Mouse (Mus musculus) hindbrain, embryonic 12.5 days (tissue): Measurements from ENCODE around the gene Eif4e2. TPM values are rescaled to one million over a fixed set of nuclear protein-coding genes. Genes with fewer than 3 reads are reported as not detected.
A peak's percentile ranks its signal among the peaks of the same experiment; 100 is the strongest.

Source experiments
- ATAC-seq: fragments of 200-750 bp; cut with Nextera tagmentation; 2 replicates; pipeline ENCODE4 v1.8.0; 2017; ENCODE audit warnings: moderate TSS enrichment; ENCODE audit not compliant: low FRiP score
- H3K27ac ChIP-seq: fragments of 300-500 bp; sonication (generic); 2 replicates; pipeline ENCODE4 v1.5.1; 2016; ENCODE audit warnings: mild to moderate bottlenecking
- H3K27me3 ChIP-seq: fragments of 300-500 bp; sonication (generic); 2 replicates; pipeline ENCODE4 v1.6.1; 2016; ENCODE audit warnings: mild to moderate bottlenecking
- H3K36me3 ChIP-seq: fragments of 300-500 bp; sonication (generic); 2 replicates; pipeline ENCODE4 v1.6.1; 2016; ENCODE audit warnings: mild to moderate bottlenecking
- H3K4me1 ChIP-seq: fragments of 300-500 bp; sonication (generic); 2 replicates; pipeline ENCODE4 v1.6.1; 2016
- H3K4me2 ChIP-seq: fragments of 300-500 bp; sonication (generic); replicated peaks from 2 replicates; pipeline ENCODE4 v1.6.1; 2016; ENCODE audit warnings: mild to moderate bottlenecking
- H3K4me3 ChIP-seq: fragments of 300-500 bp; sonication (generic); 2 replicates; pipeline ENCODE4 v1.5.1; 2016; ENCODE audit warnings: mild to moderate bottlenecking
- H3K9ac ChIP-seq: fragments of 300-500 bp; sonication (generic); 2 replicates; pipeline ENCODE4 v1.6.1; 2016; ENCODE audit warnings: mild to moderate bottlenecking, moderate library complexity
- H3K9me3 ChIP-seq: fragments of 300-500 bp; sonication (generic); replicated peaks from 2 replicates; pipeline ENCODE4 v1.6.1; 2016; ENCODE audit warnings: mild to moderate bottlenecking
- WGBS: fragments of 180-500 bp; shearing (Covaris S2); methylation state at CpG from one replicate; pipeline ENCODE4 v1.1.7; 2016; 5-methylcytosine and 5-hydroxymethylcytosine counted together
- polyA plus RNA-seq: library from polyadenylated mRNA; unstranded; fragments of >200 nt; fragmentation: Nextera tagmentation; extraction: Ambion mirVana; gene quantifications from 2 replicates; pipeline ENCODE4 v1.2.1, GENCODE M21; 2016

The Eif4e2 gene
- polyA plus RNA-seq, 1 experiment from 2014 or later = 150 TPM

DNA sequence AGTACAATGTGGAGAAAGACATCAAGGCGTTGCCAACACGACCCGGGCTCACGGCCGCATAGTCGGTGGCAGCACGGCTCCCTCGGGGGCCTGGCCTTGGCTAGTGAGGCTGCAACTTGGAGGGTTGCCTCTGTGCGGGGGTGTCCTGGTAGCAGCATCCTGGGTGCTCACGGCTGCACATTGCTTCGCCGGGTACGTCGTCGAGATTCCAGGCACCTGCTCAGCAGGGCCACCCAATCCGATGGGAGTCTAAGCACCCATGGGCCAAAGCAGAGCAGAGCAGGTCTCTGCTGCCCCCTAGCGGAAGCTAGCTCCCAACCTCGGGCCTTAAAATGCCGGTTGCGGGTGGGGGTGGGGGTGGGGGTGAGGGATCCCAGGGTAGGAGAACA, 29.0 kb upstream of the Eif4e2 start:
- Histone ChIP-seq H3K4me2 (peak overlapping the region; percentile 30; the same call in 1 of the 2 replicates), H3K9ac (no peak overlapping the region), H3K9me3 (no peaks in the 10 kb centered on the region), H3K27me3 (peaks cover 76% of the 10 kb centered on the region), H3K4me1 (peaks cover 15% of the 10 kb centered on the region; the same call in 1 of the 2 replicates), H3K4me3 (no peak overlapping the region), H3K27ac (no peak overlapping the region), H3K36me3 (no peaks in the 10 kb centered on the region)
- ATAC-seq = peak; percentile 49
- 11% methylated on average over 20 of the region's 20 CpGs for WGBS

GRCm38 (mm10) chr1:87185526-87185925, 28.2 kb upstream of the Eif4e2 start:
- Histone ChIP-seq H3K4me3 (no peak overlapping the region), H3K9ac (no peak overlapping the region), H3K36me3 (no peaks in the 10 kb centered on the region), H3K9me3 (no peaks in the 10 kb centered on the region), H3K27me3 (peaks cover 73% of the 10 kb centered on the region), H3K4me2 (no peak overlapping the region), H3K27ac (no peak overlapping the region), H3K4me1 (peaks cover 15% of the 10 kb centered on the region; the same call in 1 of the 2 replicates)
- ATAC-seq = no peak
- 14% methylated on average over 13 of the region's 13 CpGs for WGBS

- Histone ChIP-seq H3K4me1 (peaks cover 15% of the 10 kb centered on the region; the same call in 1 of the 2 replicates), H3K9me3 (no peaks in the 10 kb centered on the region), H3K27ac (no peak overlapping the region), H3K4me2 (peak overlapping the region; percentile 91), H3K4me3 (peak overlapping the region; percentile 47), H3K27me3 (peaks cover 70% of the 10 kb centered on the region), H3K36me3 (no peaks in the 10 kb centered on the region), H3K9ac (peak overlapping the region; percentile 64)
- peak; percentile 54 for ATAC-seq
- 2% methylated on average over 54 of the region's 54 CpGs for WGBS
Observed at GRCm38 (mm10) chr1:87186261-87187036, 27.3 kb upstream of the Eif4e2 start.

GRCm38 (mm10) chr1:87187037-87187355, 26.7 kb upstream of the Eif4e2 start:
- H3K4me1 ChIP-seq = peaks cover 15% of the 10 kb centered on the region; the same call in 1 of the 2 replicates
- peaks cover 65% of the 10 kb centered on the region for H3K27me3 ChIP-seq
- H3K9me3 ChIP-seq = no peaks in the 10 kb centered on the region
- no peak overlapping the region for H3K27ac ChIP-seq
- 0% methylated on average over 15 of the region's 15 CpGs for WGBS
- H3K4me2 ChIP-seq = peak overlapping the region; percentile 91
- peak overlapping the region; percentile 64 for H3K9ac ChIP-seq
- H3K36me3 ChIP-seq = no peaks in the 10 kb centered on the region
- peak overlapping the region; percentile 47 for H3K4me3 ChIP-seq
- peak; percentile 32 for ATAC-seq

- Histone ChIP-seq H3K36me3 (no peaks in the 10 kb centered on the region), H3K9ac (no peak within 1 kb of the TSS), H3K27ac (no peak within 1 kb of the TSS), H3K27me3 (peaks cover 32% of the 10 kb centered on the region), H3K9me3 (no peaks in the 10 kb centered on the region), H3K4me2 (no peak within 1 kb of the TSS), H3K4me1 (peaks cover 11% of the 10 kb centered on the region; the same call in 1 of the 2 replicates), H3K4me3 (no peak within 1 kb of the TSS)
- 30% methylated on average over 4 of the region's 4 CpGs for WGBS
- no peak for ATAC-seq
Observed at GRCm38 (mm10) chr1:87190429-87190828, 23.3 kb upstream of the Eif4e2 start, which contains the start of gene Chrnd. Gene Chrnd, plus strand, starts transcription at chr1:87190607.

GRCm38 (mm10) chr1:87197296-87197695, 16.4 kb upstream of the Eif4e2 start:
- Histone ChIP-seq H3K9ac (no peak overlapping the region), H3K27me3 (no peaks in the 10 kb centered on the region), H3K4me3 (no peak overlapping the region), H3K36me3 (no peaks in the 10 kb centered on the region), H3K4me1 (no peaks in the 10 kb centered on the region), H3K4me2 (no peak overlapping the region), H3K9me3 (no peaks in the 10 kb centered on the region), H3K27ac (no peak overlapping the region)
- ATAC-seq = no peak
- WGBS = 86% methylated on average over 9 of the region's 9 CpGs

DNA sequence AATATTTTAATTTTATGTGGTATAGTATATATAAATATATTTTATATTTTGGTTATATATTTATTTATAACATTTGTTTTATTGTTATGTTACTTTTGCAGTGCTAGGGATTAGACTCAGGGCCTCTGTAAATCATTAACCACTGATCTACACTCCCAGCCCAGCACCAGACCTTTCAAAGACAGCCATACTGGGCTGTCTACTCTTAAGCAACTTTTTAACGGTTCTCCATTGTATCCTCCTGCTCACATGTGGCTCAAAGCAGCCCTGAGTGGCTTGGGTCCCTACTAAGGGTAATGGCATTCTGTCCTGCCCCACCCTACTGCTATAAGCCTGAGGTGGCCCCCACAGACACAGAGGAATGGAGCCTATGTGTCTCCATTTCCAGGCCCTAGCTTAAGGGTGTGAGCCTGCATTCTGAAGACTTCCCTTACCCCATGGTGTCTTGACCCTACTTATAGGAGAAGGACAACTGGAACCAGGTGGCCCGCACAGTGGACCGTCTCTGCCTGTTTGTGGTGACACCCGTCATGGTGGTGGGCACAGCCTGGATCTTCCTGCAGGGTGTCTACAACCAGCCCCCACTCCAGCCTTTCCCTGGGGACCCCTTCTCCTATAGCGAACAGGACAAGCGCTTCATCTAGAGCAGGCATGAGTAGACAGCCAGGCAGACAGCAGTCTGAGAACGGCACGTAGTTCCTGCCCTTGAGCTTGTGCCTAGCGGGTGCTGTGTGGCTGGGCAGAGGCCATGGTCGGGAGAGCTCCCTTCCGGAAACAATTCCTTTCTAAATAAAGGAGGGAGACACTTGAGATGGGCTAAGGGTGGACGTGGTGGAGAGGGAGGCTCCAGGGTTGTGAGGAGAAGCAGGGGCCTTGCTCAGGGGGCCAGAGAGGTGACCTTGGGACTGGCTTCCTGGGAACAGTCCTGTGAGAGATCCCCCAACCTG, 15.3 kb upstream of the Eif4e2 start:
- Histone ChIP-seq H3K27me3 (no peaks in the 10 kb centered on the region), H3K36me3 (no peaks in the 10 kb centered on the region), H3K4me2 (no peak overlapping the region), H3K4me1 (no peaks in the 10 kb centered on the region), H3K9ac (no peak overlapping the region), H3K4me3 (no peak overlapping the region), H3K9me3 (no peaks in the 10 kb centered on the region), H3K27ac (no peak overlapping the region)
- no peak for ATAC-seq
- 83% methylated on average over 12 of the region's 12 CpGs for WGBS

GRCm38 (mm10) chr1:87200811-87201210, 12.9 kb upstream of the Eif4e2 start:
- Histone ChIP-seq H3K9ac (no peak overlapping the region), H3K27me3 (0 out of 2 replicates have a peak, but pooled peaks cover 6% of the 10 kb centered on the region), H3K36me3 (no peaks in the 10 kb centered on the region), H3K4me3 (no peak overlapping the region), H3K4me2 (no peak overlapping the region), H3K4me1 (peaks cover 5% of the 10 kb centered on the region; the same call in 1 of the 2 replicates), H3K9me3 (no peaks in the 10 kb centered on the region), H3K27ac (no peak overlapping the region)
- ATAC-seq = no peak
- 80% methylated on average over 2 of the region's 2 CpGs for WGBS

GRCm38 (mm10) chr1:87201848-87202247, 11.9 kb upstream of the Eif4e2 start:
- no peak overlapping the region for H3K27ac ChIP-seq
- H3K4me2 ChIP-seq = no peak overlapping the region
- no peaks in the 10 kb centered on the region for H3K9me3 ChIP-seq
- peaks cover 5% of the 10 kb centered on the region; the same call in 1 of the 2 replicates for H3K4me1 ChIP-seq
- no peak overlapping the region for H3K4me3 ChIP-seq
- no peak for ATAC-seq
- H3K36me3 ChIP-seq = no peaks in the 10 kb centered on the region
- 45% methylated on average over 1 of the region's 1 CpGs for WGBS
- no peak overlapping the region for H3K9ac ChIP-seq
- peaks cover 16% of the 10 kb centered on the region; the same call in 1 of the 2 replicates for H3K27me3 ChIP-seq

DNA sequence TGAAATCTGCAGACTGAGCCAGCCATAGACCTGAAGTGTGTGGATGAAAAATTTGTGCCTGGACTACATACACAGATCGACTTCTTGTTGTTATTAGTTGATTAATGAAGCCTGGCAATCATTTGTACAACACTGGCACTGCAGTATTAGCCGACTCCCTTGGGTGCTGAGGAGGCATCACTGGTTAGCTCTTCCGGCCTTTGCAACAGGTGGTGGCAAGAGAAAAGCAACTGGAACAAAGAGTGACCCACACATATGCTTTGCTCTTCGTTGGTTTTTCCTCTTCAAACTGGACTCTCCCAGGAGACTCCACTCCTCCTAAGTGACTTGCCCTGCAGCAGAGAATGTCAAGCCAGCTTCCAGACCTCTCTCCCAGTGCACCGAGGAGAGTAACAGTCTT, 9.9 kb upstream of the Eif4e2 start:
- WGBS = 85% methylated on average over 5 of the region's 5 CpGs
- no peak for ATAC-seq
- H3K9me3 ChIP-seq = no peaks in the 10 kb centered on the region
- no peak overlapping the region for H3K27ac ChIP-seq
- H3K4me1 ChIP-seq = peaks cover 5% of the 10 kb centered on the region; the same call in 1 of the 2 replicates
- no peak overlapping the region for H3K9ac ChIP-seq
- H3K36me3 ChIP-seq = no peaks in the 10 kb centered on the region
- no peak overlapping the region for H3K4me3 ChIP-seq
- H3K4me2 ChIP-seq = no peak overlapping the region
- peaks cover 27% of the 10 kb centered on the region for H3K27me3 ChIP-seq

- H3K9ac ChIP-seq = no peak within 1 kb of the TSS
- H3K9me3 ChIP-seq = no peaks in the 10 kb centered on the region
- 91% methylated on average over 7 of the region's 7 CpGs for WGBS
- no peak within 1 kb of the TSS for H3K4me2 ChIP-seq
- peaks cover 5% of the 10 kb centered on the region; the same call in 1 of the 2 replicates for H3K4me1 ChIP-seq
- peaks cover 27% of the 10 kb centered on the region for H3K27me3 ChIP-seq
- no peak for ATAC-seq
- H3K4me3 ChIP-seq = no peak within 1 kb of the TSS
- no peak within 1 kb of the TSS for H3K27ac ChIP-seq
- no peaks in the 10 kb centered on the region for H3K36me3 ChIP-seq
Observed at GRCm38 (mm10) chr1:87204465-87204864, 9.2 kb upstream of the Eif4e2 start, which contains the start of gene Chrng. Gene Chrng, plus strand, starts transcription at chr1:87204657.

DNA sequence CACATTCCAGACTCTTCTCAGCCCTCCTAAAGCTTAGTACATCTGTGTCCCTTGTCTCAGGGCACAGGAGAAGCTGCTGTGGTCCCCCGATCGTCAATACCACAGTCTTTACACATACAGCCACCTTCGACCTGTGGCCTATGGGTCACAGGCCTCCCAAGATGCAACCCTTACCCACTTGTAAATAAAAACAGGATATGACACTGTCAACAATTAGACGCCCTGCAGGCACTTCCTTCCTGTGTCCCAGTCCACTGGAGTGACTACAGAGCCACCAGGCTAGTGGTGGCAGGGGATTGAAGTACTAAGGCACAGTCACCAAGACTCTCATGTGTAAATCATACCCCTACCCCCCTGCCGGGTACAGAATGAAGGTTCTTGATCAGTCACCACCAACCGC, 8.7 kb upstream of the Eif4e2 start:
- WGBS = 61% methylated on average over 6 of the region's 6 CpGs

More for the DNA sequence above, 8.7 kb upstream of the Eif4e2 start:
- no peak overlapping the region for H3K4me2 ChIP-seq
- peaks cover 5% of the 10 kb centered on the region; the same call in 1 of the 2 replicates for H3K4me1 ChIP-seq
- no peak overlapping the region for H3K27ac ChIP-seq
- ATAC-seq = no peak
- H3K36me3 ChIP-seq = no peaks in the 10 kb centered on the region
- no peak overlapping the region for H3K4me3 ChIP-seq
- H3K9ac ChIP-seq = no peak overlapping the region
- H3K27me3 ChIP-seq = peaks cover 27% of the 10 kb centered on the region
- no peaks in the 10 kb centered on the region for H3K9me3 ChIP-seq
